Mouse (Mus musculus) liver (tissue): ENCODE measurements around the gene Olfr1314.

Experiments used
- DNase-seq: peaks from one replicate; pipeline ENCODE4 v3.0.0-alpha.2; 2020; ENCODE audit warnings: mixed read lengths

The Olfr1314 gene

DNA sequence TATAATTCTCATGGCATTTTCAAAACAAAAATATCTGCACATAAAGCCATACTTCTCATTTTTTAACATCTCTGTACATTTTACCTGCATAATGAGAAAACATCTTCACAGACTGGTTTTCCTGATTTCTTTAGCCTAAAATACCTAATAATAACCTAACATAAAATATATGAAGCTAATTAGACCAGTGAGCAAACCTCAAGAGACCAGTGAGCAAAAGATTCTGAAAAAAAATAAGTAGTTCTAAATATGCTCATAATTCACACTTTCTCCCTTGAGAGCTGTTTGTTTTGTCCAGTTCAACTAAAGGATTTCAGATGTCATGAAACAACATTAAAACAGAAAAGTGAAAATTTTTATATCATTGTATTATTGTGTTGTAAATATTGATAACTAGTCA, at the start of gene Olfr1314:
Gene Olfr1314 (minus strand): TSS at position 101 of the 400 bp plus-strand sequence.
- DNase-seq, result no peak

DNA sequence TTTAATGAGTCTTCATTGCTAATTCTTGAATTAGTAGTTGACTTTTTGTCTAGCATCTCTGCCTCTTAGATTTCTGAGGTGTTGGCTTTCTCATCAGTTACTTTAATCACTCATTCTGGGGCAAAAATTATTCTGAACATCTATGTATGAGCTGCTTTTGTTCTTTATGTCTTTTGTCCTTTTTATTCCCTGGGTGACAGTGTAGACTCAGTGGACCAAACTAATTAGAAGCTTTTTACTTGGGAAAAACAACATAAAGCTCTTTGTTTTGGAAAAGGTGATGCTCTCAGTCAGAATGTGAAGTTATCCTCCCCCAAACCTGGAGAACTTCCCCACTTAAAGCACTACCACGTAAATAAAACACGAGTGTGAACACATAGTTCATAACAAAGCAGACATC, 43.4 kb upstream of the Olfr1314 start, which contains the start of gene Olfr1317:
Gene Olfr1317 (plus strand): TSS at position 301 of the 400 bp plus-strand sequence.
- DNase-seq, result no peak

DNA sequence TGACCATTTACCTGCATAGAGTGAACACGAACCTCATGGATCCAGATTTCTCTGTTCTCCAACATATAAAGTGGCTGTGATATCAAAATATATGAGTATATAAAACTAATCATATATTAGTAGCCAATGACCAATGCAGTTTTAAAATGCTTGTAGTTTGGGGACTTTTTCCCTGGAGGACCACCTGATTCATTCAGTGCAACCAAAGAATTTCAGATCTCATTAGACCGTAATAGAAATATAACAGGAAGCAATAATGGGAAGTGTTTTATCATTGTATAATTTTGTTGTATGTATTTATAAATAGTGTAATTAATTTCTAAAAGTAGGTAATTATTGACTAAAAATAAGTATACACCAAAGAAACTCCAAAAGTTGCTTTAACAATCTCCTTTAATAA, 38.3 kb upstream of the Olfr1314 start, which contains the start of gene Olfr1316:
Gene Olfr1316 (minus strand): TSS at position 101 of the 400 bp plus-strand sequence.
- DNase-seq, result no peak

DNA sequence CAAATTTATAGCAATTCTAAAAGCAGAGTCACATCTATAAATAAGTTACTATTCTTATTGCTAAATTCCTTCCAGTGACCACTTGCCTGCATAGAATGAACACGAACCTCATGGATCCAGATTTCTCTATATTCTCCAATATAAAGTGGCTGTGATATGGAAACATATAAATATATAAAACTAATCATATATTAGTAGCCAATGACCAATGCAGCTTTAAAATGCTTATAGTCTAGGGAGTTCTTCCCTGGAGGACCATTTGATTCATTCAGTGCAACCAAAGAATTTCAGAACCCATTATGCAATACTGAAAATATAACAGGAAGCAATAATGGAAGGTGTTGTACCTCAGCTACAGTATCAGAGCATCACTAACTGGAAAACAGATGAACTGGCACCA, 18.8 kb upstream of the Olfr1314 start, which contains the start of gene Olfr1315-ps1:
Gene Olfr1315-ps1 (minus strand): TSS at position 101 of the 400 bp plus-strand sequence.
- no peak for DNase-seq

DNA sequence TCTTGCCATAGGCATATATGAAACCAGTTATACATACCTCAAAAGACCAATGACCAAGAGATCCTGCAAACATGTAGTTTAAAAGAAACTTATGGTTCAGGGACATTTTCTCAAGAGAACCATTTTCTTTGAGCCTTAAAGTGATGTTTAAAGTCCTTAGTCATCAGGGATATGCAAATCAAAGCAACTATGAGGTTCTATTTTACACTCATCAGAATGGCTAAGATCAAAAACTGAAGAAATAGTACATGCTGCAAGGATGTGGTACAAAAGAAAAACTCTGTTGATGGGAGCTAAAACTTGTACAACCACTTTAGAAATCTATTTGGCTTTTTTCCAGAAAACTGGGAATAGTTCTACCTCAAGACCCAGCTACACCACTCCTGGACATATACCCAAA, 18.8 kb downstream of the Olfr1314 start, which contains the start of gene Olfr1313:
Gene Olfr1313 (minus strand): TSS at position 101 of the 400 bp plus-strand sequence.
- no peak for DNase-seq

DNA sequence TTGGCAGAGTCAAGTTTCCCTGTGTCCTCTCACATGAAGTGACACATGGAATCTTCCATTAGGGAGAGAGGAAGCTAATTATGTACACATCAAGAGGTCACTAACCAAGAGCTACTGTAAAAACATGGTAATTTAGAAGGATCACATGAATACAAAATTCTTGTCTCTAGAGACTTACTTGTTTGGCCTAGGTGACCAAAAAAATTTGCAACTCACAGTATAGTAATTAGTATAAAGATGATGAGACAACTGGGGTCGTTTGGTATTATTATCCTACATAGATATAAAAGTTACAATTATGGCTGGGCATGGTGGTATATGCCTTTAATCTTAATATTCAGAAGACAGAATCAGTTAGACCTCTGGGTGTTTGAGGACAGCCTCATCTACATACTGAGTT, 46.4 kb downstream of the Olfr1314 start, which contains the start of gene Olfr1312:
Gene Olfr1312 (minus strand): TSS at position 101 of the 400 bp plus-strand sequence.
- no peak for DNase-seq
